Mouse (Mus musculus): Measurements from ENCODE around the gene Kcnn3.

The Kcnn3 gene

DNA sequence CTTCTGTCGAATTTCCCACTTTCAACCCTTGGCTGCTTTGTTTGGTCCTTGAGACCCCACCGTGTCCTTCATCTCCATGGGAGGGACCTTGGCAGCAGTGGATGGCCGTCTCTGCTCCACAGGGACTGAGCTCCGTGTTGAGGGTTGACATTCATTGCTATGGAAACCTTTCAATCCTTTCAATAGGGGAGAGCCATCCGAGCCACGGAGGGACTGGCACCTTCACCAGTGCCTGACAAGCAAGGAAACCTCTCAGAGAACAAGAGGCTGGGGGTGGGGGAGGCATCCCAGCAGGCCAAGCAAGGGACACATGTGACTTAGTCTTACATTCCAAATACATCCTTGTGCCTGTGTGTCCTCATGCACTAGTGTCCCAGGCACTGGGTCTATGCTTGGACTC is 102.9 kb downstream of the Kcnn3 start:
- DNase-seq, result no peak

DNA sequence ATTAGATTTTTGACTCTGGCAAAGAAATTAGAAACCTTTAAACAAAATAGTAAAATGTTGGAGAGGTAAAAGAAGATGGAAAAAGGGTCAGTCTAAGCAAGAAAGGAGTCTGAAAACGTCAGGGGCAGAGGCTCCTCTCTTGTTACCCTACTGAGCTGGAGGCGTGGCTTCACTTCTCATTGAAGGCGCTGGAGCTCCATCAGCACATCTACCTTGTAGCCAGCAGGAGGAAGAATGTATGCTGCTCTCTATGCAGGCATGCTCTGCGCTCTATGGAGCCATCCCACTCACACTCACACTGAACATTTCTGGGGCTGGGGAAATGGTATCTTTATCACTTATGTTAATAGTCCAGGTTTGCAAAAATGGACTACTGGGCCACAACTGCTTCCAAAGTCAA is 103.6 kb downstream of the Kcnn3 start:
- no peak for DNase-seq

DNA sequence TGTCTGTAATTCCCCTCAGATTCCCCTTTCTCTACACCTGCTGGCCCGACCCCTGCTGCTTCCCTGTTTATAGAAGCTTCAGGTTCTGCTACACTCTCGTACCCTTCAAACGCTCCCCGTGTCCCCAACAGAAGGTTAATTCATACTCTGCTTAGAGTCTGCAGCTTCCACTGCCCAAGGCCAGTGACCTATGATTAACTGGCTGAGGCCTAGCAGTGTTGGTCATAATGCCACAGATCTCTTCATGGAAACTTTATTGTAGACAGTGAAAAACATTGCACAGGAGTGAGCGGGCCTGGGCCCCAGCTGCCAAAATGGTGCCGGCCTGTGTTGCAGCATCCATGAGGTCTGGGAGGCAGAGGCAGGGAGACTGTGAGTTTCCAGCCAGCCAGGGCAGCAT is 104.0 kb downstream of the Kcnn3 start:
- no peak for DNase-seq

DNA sequence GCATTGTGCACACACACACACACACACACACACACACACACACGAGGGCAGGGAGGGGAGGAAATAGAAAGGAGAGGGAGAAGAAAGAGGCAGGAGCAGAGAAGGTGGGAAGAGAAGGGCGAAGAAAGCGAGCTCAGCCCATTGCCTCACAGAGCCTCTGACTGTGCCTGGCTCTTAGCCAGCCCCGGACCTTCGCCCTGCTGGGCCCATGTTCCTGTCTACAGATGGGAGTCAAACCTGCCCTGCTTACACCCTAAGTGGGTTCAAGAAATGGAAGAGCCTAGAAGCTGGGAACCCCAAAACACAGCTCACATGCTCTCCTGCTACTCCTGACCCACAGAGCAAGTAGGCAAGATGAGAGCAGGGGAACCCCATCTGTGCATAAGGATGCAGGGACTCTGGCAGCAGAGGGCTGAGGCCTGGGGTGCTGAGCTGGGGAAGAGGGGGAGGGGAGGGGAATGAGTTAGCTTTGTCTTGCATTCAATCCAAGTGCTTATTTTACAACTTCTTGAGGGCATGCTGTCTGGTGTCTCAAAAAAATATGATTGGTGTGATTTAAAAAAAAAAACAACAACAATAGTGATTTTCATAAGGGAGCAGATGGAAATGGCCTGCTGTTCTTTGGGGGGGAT is 105.0 kb downstream of the Kcnn3 start:
- DNase-seq, result no peak

DNA sequence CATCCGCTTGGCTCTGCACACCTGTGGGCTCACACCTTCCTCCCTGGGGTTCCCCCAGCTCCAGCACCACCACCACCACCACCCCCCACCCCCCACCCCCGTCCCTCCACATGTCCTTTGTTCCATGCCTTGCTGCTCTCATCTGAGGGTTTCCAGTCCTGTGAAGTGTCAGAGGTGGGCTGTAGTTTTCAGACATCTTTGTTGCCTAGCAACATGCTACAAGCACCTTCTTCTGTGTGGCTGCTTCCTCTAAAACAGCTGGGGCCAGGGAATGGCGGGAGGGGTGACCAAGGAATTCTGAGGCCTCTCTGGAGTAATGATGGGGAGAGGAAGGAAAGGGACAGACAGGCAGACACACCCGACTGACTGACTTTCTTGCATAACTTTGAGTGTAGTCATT is 106.6 kb downstream of the Kcnn3 start:
- DNase-seq, result no peak

DNA sequence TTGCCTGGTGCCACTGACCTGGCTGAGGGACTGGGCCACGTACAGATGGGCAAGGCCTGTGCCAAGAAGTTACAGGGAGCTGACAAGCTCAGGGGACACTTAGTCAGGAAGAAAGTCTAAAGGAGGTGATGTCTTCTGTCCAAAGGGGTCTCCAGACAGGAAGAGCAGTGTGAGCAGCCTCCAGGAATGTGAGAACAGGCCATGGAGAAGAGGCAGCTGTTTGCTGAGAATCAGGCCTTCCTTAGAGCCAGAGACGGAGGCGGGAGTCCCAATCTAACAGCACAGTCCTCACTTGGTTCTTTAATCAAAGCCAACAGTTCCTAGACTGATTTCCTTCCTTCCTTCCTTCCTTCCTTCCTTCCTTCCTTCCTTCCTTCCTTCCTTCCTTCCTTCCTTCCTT is 109.8 kb downstream of the Kcnn3 start:
- DNase-seq, result no peak

DNA sequence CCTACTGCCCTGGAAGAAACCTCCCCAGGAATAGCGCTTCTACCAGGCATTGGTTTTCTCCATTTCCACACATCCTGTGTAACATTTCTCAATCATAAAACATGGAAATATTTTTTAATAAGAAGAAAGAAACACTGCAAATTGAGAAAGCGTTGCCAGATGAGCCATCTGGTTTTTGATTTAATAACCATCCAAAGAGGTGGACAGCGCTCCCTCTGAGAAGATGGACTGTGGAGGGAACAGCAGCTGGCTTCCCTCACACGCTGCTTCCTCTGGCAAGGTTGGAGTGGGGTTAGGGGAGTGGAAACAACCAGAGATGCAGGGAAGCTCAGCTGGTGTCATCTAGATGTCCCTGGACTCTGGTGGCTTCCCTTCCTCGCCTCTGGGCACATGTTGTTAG is 111.8 kb downstream of the Kcnn3 start:
- DNase-seq, result no peak

DNA sequence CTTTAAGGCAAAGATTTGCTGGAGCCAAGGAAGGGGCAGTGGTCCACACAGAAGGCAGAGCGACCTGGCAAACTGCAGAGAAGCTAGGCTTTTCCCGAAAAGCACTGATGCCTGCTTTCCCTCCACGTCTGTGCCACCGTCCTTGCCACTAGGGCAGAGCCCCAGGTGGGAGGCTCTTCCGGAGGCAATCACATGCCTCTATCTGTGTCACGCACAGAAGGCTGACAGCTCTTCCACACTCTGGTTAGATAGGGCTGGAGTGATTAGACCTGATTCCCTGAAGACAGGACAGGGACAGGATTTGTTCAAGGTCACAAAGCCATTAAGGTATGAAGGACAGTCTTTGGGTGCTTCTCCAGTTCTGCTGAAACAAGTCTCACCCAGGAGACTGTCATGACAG is 113.6 kb downstream of the Kcnn3 start:
- DNase-seq, result peak; percentile 12

DNA sequence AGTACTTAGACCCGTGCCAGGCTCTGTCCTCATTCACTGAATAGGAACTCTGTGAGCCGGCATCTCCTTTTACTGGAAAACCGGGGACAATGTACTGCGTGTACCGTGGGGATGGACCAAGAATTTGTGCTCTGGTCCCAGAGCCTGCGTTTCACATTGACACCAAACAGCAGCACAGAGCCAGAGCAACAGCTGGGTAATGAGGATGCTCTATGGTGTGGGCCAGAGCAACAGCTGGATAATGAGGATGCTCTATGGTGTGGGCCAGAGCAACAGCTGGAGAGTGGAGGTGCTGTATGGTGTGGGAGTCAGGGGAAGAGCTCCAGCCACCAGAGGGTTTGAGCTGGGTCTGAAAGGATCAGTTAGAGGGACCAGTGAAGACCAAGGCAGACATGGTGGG is 114.0 kb downstream of the Kcnn3 start:
- no peak for DNase-seq

DNA sequence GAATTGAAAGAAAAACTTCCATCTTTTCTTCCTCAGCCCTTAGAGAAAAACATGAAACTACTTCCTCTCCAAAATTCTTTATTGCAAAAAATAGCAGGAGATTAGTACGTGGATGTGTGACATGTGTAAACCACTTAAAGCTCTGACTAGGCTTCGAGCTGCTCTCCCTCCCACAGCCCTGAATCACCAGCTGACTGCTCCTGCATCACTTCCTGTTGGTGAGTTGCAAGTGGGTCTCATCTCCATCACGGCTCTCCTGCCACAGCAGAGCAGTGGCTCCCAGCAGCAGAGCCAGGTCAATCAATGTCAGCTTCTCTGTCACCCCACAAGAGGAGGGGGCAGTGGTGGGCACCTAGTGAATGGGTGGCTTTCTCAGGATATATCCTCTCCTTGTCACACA is 120.8 kb downstream of the Kcnn3 start:
- DNase-seq, result no peak

DNA sequence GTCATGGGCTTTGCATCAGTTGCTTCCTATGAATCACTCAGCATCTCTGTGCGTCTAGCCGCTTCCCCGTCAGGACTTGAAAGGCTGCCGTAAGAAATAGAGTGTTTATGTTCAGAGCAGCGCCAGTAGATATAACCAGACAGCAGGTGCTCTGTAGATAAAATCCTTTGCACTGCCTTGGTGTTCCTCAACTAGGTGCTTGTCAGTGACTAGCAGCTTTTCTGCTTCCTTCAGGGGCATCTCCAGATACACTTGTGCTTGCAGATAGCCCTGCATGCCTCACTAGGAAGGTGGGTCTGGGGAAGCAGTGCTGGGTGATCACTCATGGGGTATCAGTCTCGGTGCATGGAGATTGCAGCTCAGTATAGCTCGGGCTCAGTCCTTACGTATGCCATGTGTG is 123.4 kb downstream of the Kcnn3 start:
- no peak for DNase-seq

DNA sequence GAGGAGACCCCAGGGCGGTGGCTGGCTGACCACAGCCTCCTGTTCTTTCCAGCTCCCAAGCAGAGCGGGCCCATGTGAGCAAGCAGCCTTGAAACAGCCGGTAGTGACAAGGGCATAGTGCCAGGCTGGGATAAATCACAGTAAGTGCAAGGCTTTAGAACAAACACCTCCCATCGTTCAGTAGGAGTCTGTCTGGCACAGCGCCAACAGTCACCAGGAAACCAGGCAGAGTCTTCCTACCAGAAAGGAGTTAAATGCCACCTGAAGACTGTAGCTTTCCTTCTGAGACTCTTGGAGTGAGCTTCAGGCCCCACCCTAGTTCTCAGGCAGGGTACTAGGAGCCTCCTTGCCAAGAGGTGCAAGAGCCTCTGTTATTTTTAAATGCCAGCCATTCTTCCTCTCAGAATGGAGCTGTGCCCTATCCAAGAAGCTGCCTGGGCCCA is 126.9 kb downstream of the Kcnn3 start:
- DNase-seq, result peak; percentile 33

DNA sequence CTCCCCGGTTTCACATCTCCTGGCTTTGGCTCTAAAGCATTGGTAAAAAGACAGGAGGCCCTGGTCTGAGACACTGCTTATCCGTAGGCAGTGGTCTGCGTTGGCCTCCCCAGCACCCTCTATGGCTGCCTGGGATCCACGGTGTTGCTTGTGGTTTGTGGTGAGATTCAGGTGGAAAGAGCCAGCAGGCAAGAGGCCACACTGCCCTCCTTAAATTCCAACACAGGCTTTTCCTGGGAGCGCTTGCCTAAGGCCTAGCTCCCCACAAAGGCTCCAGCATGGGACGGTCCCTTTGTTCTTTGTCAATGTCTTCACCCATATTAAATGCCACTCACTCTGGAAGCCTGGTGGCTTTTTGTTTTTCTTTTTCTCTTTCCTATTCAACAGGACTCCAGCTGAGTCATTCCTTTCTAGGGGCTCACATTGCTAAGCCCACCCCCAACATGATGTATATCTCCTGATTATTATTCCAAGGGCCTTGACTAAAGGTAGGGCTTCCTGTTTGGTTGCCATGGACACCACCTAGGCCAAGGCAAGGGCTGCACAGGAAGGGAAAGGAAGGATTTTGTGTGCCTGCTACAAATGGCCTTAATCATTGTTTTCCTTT is 127.4 kb downstream of the Kcnn3 start:
- no peak for DNase-seq

DNA sequence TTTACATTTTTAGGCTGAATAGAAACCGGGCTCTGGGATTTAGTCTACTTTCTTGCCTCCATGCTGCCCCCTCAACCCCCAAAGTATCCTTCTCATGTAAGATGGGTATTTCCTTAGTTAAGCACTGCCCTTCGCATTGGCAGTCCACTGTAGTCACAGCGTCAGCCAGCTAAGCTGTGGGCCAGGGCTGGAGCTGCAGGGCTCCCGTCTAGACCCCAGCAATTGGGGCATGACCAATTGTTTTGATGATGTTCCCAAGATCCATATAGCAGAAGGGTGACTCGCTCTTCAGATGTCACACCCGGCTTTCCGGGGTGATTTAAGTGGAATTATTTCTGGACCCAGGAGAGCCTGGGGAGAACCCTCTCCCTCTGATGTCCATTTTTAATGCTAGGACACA is 129.9 kb downstream of the Kcnn3 start:
- DNase-seq, result no peak

DNA sequence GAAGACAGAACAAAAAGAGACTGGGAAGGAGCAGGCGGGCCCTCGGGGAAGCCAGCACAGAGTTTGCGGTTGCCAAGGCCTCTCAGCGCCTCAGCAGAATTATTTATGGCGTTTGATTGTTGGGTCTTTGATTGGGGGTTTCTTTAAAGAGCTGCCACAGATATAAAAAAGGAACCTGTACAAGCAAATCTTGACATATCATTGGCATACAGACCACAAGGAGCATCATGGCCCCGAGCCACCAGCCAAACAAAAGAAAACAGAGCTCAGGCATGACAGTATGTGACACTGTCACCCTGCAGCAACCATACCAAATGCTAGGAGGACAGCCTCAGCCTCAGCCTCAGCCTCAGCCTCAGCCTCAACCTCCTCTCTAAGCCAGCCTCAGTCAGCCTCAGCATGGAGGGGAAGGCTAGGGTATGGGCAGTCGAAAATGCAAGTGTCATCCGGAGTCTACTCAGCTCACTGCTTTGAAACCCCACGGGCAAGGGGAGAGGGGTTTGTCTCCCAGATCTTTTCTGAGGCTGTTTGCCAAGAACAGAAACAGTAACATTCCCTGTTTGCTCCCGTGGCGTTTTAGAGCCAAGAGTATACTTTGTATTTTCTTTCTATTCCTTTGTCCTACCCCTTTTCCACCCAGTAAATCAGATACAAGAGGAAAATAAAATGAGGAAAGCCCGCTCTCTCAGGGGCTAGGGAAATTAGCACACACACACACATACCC is 133.4 kb downstream of the Kcnn3 start:
- DNase-seq, result no peak

DNA sequence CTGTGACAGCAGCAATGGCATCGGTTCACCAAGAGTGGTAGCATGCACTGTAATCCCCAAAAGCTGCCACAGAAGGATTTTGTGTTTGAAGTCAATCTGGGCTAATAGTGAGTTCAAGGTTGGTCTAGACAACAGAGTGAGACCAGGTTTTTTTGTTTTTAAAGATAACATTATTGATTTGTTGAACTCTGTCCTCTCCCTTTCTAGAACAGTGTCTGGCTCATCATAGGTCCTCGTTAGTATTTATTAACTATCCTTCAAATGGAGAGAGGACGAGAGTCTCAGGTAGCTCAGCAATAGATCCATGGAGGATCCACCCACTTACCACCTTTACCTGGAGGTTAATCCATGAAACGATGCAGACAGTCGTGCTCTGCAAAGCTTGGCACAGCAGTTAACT is 137.1 kb downstream of the Kcnn3 start:
- DNase-seq, result no peak

DNA sequence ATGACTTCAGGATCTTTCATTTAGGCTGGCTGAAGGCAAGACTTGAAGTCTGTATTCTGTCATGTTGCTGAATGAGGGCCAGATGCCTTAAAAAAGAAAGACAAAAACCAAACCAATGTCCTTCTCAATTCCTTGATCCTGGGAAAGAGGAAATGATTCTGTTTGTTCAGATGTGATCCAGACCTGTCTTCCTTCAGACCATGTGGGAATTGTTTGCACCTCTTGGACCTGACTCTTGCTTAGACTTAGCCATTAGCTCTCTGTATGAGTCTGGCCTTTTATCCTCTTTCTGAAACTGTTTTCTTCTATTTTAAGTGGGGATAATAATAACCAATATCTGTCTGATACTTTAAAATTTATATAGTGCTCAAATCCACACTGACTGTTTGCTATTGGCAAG is 138.5 kb downstream of the Kcnn3 start:
- no peak for DNase-seq

DNA sequence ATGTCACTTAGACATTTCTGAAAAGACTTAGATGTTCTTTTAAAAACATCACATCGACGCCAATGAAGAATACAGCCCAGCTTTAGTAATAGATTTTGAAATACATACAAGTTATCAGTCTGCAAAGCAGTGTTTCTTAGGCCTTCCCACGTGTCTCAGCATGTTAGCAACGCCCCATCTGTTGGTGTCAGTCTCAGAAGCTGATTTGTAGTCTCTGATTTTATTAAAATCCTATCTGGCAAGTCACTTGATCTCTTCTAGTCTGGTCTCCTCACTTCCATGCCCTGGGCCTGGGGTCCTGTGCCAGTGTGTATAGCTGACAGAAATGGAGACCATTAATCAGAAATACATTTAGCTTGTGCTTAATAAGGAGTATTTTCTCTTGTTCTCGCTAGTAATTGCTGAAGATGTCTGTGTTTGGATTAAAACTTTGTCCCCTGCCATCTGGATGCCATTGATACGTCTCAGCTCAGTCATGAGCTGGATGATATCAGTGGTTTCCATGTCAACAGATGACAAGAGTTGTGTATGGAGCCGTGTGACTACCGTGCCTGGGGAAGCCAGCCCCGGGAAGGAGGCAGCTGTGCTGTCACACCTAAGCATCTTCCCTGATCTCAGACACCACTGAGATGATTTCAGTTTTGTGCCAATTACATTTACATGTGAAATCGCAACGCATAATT is 140.1 kb downstream of the Kcnn3 start:
- DNase-seq, result no peak

DNA sequence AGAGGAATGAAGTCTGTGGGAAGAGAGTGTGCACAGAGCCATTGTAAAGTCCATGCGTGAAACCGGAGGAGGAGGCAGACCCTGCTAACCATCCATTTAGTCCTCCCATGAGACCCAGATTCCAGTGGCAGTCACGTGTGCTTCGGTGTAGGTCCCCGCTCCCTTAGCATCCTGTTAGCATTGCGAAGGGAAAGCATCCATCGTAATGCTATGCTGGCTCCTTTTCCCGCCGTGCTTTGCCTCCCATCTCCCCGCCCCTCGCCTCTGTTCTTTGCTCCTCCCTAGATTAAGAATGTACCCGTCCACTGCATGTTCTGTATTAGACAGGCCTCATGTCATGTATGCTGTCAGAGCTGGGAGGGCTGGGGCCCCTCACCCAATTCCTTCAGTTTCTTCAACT is 144.8 kb downstream of the Kcnn3 start:
- no peak for DNase-seq

DNA sequence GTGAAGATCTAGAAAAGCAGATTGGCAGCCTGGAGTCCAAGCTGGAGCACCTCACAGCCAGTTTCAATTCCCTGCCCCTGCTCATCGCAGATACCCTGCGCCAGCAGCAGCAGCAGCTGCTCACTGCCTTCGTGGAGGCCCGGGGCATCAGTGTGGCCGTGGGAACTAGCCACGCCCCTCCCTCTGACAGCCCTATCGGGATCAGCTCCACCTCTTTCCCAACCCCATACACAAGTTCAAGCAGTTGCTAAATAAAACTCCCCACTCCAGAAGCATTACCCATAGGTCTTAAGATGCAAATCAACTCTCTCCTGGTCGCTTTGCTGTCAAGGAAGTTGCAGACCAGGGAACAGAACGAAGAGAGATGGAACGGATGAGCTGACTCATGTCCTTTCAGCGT is 147.2 kb downstream of the Kcnn3 start:
- no peak for DNase-seq

DNA sequence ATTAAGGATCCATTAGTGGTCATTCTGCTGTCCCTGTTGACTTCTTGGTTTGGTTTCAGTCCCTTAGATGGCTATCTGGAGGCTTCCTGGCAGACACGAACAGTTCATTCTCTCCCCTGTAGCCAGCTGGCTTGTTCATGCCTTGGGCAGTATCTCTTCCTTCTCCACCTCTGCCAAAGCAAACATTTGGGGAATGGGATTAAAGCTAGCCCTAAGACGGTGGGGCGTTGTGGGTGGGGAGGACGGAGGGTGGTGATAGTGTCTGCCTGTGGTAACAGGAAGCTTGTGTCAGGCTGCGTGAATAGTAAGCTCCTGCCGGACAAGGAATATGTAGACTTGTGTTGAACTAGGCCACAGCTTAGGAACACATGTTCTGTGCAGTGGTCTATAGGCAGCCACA is 151.4 kb downstream of the Kcnn3 start:
- DNase-seq, result no peak

DNA sequence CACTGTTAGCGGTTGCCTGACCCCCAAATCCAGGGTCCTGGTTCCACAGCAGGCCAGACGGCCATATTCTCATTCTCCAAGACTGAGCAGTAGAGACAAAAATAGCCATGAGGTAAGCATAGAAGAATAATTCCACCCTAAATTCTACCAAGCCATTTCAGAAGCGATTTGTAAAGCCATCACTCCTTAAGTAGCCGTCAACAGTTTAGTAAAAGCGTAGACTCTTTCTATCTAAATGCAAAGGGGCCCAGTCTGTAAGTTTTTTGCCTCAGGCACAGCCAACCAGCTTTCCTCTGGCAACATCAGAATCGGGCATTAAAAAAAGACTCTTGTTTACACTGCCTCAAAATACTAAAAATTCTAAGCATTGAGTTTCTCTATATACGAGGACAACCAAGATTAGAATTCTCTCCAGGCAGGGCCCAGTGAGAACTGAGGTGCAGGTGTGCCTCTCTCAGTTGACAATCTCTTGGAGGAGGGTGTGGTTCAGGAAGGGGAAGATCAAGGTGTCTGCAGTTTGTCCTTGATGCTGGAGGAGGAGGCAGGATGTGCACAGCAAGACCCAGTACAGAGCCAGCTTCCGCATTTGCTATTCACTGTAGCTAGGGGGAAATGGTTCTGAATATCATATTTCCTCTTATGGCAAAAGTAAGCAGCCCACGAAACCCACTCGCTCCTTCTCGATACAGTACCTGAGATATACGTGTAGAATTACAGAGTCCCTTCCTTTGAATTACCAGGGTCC is 152.8 kb downstream of the Kcnn3 start:
- DNase-seq, result no peak

DNA sequence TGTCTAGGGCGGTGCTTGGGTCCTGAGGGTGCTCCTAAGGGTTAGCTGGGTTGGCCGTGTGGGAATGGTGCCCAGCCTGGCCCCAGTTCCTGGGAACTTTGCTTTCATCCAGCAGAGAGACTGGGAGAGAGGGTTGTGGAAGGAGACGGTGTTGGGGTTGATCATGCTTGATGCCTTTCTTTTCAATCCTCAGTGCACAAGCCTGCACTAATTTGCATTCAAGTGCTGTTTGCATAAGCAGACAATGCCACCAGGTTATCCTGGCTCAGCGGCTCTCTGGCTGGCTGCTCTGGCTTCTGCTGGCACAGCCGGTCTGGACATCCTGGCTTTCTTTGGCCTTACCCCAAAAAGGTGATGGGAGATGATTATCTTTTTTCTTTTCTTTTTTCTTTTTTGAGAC is 157.7 kb downstream of the Kcnn3 start:
- no peak for DNase-seq
